Mouse (Mus musculus) E14TG2a.4 (cell line): ENCODE measurements around the gene Tcea2.

Experiments
- H3K27me3 ChIP-seq: 2 replicates; pipeline ENCODE4 v1.6.1; 2014; ENCODE audit warnings: low read length, control low read depth; ENCODE audit not compliant: insufficient read depth
- H3K36me3 ChIP-seq: 2 replicates; pipeline ENCODE4 v1.6.1; 2014; ENCODE audit warnings: low read length, control low read depth; ENCODE audit not compliant: insufficient read depth
- H3K4me1 ChIP-seq: replicated peaks from 2 replicates; pipeline ENCODE4 v1.6.1; 2014; ENCODE audit warnings: low read depth, low read length, control low read depth
- H3K4me3 ChIP-seq: replicated peaks from 2 replicates; pipeline ENCODE4 v1.5.1; 2014; ENCODE audit warnings: mild to moderate bottlenecking, low read length
- H3K9me3 ChIP-seq: 2 replicates; pipeline ENCODE4 v1.6.1; 2014; ENCODE audit warnings: low read length, control low read depth
- CTCF ChIP-seq: conservative IDR thresholded peaks from 2 replicates; pipeline ENCODE4 v1.5.1; 2014; ENCODE audit warnings: low read length
- NANOG ChIP-seq: IDR thresholded peaks from 2 replicates; pipeline ENCODE4 v1.6.1; 2014; ENCODE audit warnings: borderline replicate concordance, low read length, mixed read lengths
- POU5F1 ChIP-seq: IDR thresholded peaks from 2 replicates; pipeline ENCODE4 v1.6.1; 2014; ENCODE audit warnings: low read length, borderline replicate concordance

Gene Tcea2

GRCm38 (mm10) chr2:181679951-181680715 is at the start of gene Tcea2:
Tcea2 (plus strand) TSS chr2:181680310.
- TF ChIP-seq NANOG: no peak
- TF ChIP-seq POU5F1: no peak
- no peak for TF ChIP-seq CTCF
- H3K27me3 ChIP-seq: peaks cover 34% of the 10 kb centered on the region
- H3K36me3 ChIP-seq: peaks cover 11% of the 10 kb centered on the region; the same call in 1 of the 2 replicates
- H3K4me3 ChIP-seq: peak within 1 kb of the TSS; percentile 84
- no peaks in the 10 kb centered on the region for H3K9me3 ChIP-seq
- peaks cover 52% of the 10 kb centered on the region for H3K4me1 ChIP-seq

GRCm38 (mm10) chr2:181632624-181633023 is 47.5 kb upstream of the Tcea2 start:
- peaks cover 25% of the 10 kb centered on the region for H3K4me1 ChIP-seq
- TF ChIP-seq POU5F1 (no peak), NANOG (no peak), CTCF (no peak)
- H3K4me3 ChIP-seq: no peak overlapping the region
- H3K9me3 ChIP-seq: no peaks in the 10 kb centered on the region
- H3K36me3 ChIP-seq: peaks cover 72% of the 10 kb centered on the region
- H3K27me3 ChIP-seq: no peaks in the 10 kb centered on the region

DNA sequence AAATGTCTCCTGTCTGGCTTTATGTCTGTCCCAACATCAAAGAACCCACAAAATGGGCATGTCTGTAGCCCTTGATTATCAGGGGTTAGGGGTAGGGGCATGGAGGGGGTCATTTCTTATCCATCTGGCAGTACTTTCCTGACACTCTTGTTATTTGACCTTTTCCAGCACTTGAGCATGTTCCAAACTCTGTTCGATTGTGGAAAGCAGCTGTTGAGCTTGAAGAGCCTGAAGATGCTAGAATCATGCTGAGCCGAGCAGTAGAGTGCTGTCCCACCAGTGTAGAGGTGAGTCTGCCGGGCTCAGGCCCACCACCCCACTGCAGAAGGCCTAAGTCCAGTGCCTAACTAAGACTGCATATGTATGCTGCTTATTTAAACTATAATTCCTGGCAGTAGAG is 44.2 kb upstream of the Tcea2 start:
- Histone ChIP-seq H3K27me3 (no peaks in the 10 kb centered on the region), H3K4me1 (peaks cover 5% of the 10 kb centered on the region), H3K36me3 (peaks cover 91% of the 10 kb centered on the region), H3K9me3 (no peaks in the 10 kb centered on the region), H3K4me3 (no peak overlapping the region)
- TF ChIP-seq POU5F1: no peak
- TF ChIP-seq CTCF: no peak
- TF ChIP-seq NANOG: no peak

- peaks cover 3% of the 10 kb centered on the region; the same call in 1 of the 2 replicates for H3K4me1 ChIP-seq
- peak; percentile 88 for TF ChIP-seq CTCF
- no peak for TF ChIP-seq POU5F1
- TF ChIP-seq NANOG: no peak
These were observed 35.7 kb upstream of the Tcea2 start for GRCm38 (mm10) chr2:181644361-181644760.

DNA sequence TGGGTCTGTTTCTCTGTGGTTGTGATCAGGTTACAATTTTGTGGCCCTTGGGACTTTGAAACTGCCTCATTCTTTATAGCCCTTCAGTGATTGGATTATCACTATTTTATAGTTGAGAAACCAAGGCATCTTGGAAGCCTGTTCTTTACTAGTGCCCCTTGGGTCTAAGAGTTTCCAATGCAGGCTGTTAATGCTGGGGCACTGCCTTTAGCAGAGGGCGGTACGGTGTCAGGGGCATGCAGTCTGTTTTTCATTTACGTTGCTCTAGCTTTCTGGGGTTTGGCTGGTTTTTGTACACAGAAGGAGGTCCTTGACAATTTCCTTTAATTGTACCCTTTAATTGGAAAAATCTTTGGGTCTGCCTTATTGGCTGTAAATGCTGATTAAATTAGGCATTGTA is 34.4 kb upstream of the Tcea2 start:
- Histone ChIP-seq H3K9me3 (no peaks in the 10 kb centered on the region), H3K4me1 (peaks cover 3% of the 10 kb centered on the region; the same call in 1 of the 2 replicates), H3K36me3 (peaks cover 92% of the 10 kb centered on the region), H3K4me3 (no peak overlapping the region), H3K27me3 (no peaks in the 10 kb centered on the region)
- no peak for TF ChIP-seq CTCF
- TF ChIP-seq NANOG: no peak
- TF ChIP-seq POU5F1: no peak

More at GRCm38 (mm10) chr2:181644361-181644760, 35.7 kb upstream of the Tcea2 start:
- Histone ChIP-seq H3K36me3 (peaks cover 92% of the 10 kb centered on the region), H3K27me3 (no peaks in the 10 kb centered on the region), H3K9me3 (no peaks in the 10 kb centered on the region), H3K4me3 (no peak overlapping the region)

- no peaks in the 10 kb centered on the region for H3K27me3 ChIP-seq
- H3K4me1 ChIP-seq: peaks cover 3% of the 10 kb centered on the region; the same call in 1 of the 2 replicates
- TF ChIP-seq CTCF (no peak), NANOG (no peak), POU5F1 (no peak)
- no peaks in the 10 kb centered on the region for H3K9me3 ChIP-seq
- H3K36me3 ChIP-seq: peaks cover 90% of the 10 kb centered on the region
- no peak overlapping the region for H3K4me3 ChIP-seq
These were observed 33.3 kb upstream of the Tcea2 start for GRCm38 (mm10) chr2:181646626-181647472.

DNA sequence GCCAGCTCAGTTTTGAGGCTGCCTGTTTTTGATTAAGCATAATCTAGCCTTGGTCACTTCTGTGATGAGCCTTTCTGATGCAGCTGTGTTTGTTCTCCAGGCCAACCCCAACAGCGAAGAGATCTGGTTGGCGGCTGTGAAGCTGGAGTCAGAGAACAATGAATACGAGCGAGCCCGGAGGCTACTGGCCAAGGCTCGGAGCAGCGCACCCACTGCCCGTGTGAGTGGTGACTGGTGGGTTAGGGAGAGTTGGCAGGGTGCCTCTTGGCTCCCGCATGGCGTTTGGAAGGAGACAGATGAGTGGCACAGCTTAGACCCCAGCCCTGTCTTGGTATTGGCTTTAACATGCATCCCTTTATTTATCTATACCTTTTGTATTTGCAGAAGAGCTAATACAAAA is 31.2 kb upstream of the Tcea2 start:
- peaks cover 3% of the 10 kb centered on the region; the same call in 1 of the 2 replicates for H3K4me1 ChIP-seq
- H3K27me3 ChIP-seq: no peaks in the 10 kb centered on the region
- H3K9me3 ChIP-seq: no peaks in the 10 kb centered on the region
- H3K36me3 ChIP-seq: peaks cover 91% of the 10 kb centered on the region
- no peak overlapping the region for H3K4me3 ChIP-seq
- TF ChIP-seq POU5F1 (no peak), CTCF (no peak), NANOG (no peak)

DNA sequence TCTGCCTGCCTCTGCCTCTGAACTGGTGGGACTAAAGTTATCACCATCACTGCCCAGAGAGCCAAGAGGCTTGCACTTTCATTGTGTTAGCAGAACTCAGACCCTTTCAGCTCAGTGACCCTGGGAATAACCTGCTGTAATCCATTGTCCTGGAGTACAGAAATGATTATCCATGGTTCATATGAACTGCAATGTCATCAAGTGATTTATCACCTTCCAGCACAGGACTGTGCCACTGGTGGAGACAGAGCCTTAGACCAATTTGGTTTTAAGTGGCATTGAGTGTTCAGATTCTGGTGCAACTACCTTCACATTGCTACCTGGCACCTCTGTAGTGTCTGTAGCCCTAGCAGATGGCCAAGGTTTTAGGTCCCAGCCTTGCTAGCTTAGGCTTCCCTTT is 27.0 kb upstream of the Tcea2 start:
- Histone ChIP-seq H3K4me1 (peaks cover 22% of the 10 kb centered on the region), H3K4me3 (no peak overlapping the region), H3K27me3 (no peaks in the 10 kb centered on the region), H3K36me3 (peaks cover 90% of the 10 kb centered on the region), H3K9me3 (no peaks in the 10 kb centered on the region)
- no peak for TF ChIP-seq NANOG
- no peak for TF ChIP-seq POU5F1
- no peak for TF ChIP-seq CTCF
